Mouse (Mus musculus): Measurements from ENCODE around the gene Lmo2. TPM values are rescaled to one million over a fixed set of nuclear protein-coding genes. Genes with fewer than 3 reads are reported as not detected.

Gene Lmo2
- polyA plus RNA-seq, 1 experiment, result not detected

- H3K9me3 ChIP-seq (replicated peaks; ENCODE audit: control insufficient read depth, insufficient read depth, low read length, poor library complexity, severe bottlenecking), result no peaks in the 10 kb centered on the region
- no peak overlapping the region for H3K27ac ChIP-seq (ENCODE audit: insufficient read depth, low read length)
- H3K36me3 ChIP-seq (ENCODE audit: control insufficient read depth, insufficient read depth, low read length, poor library complexity, severe bottlenecking), result no peaks in the 10 kb centered on the region
- no peaks in the 10 kb centered on the region for H3K27me3 ChIP-seq (ENCODE audit: control insufficient read depth, insufficient read depth, low read length, poor library complexity, severe bottlenecking)
- no peaks in the 10 kb centered on the region for H3K4me1 ChIP-seq (ENCODE audit: control insufficient read depth, insufficient read depth, low read length)
- no peak overlapping the region for H3K4me3 ChIP-seq (ENCODE audit: low read depth, low read length)
- no peak overlapping the region for H3K9ac ChIP-seq (ENCODE audit: low read depth, poor library complexity, severe bottlenecking)
- TF ChIP-seq CTCF (IDR thresholded peaks at IDR 0.05; ENCODE audit: low read depth, low read length), result no peak
- TF ChIP-seq EP300 (IDR thresholded peaks at IDR 0.05; ENCODE audit: insufficient read depth, low read depth, low read length), result no peak
- TF ChIP-seq POLR2A (IDR thresholded peaks at IDR 0.05; ENCODE audit: insufficient read depth, low read length), result no peak
Observed at GRCm38 (mm10) chr2:103958634-103959033, 848 bp downstream of the Lmo2 start.

GRCm38 (mm10) chr2:103959066-103959465 is 1.3 kb downstream of the Lmo2 start:
- no peak for TF ChIP-seq CTCF (IDR thresholded peaks at IDR 0.05; ENCODE audit: low read depth, low read length)
- no peak for TF ChIP-seq EP300 (IDR thresholded peaks at IDR 0.05; ENCODE audit: insufficient read depth, low read depth, low read length)
- TF ChIP-seq POLR2A (IDR thresholded peaks at IDR 0.05; ENCODE audit: insufficient read depth, low read length), result no peak
- no peaks in the 10 kb centered on the region for H3K36me3 ChIP-seq (ENCODE audit: control insufficient read depth, insufficient read depth, low read length, poor library complexity, severe bottlenecking)
- no peaks in the 10 kb centered on the region for H3K4me1 ChIP-seq (ENCODE audit: control insufficient read depth, insufficient read depth, low read length)
- no peak overlapping the region for H3K4me3 ChIP-seq (ENCODE audit: low read depth, low read length)
- no peak overlapping the region for H3K27ac ChIP-seq (ENCODE audit: insufficient read depth, low read length)
- H3K9me3 ChIP-seq (replicated peaks; ENCODE audit: control insufficient read depth, insufficient read depth, low read length, poor library complexity, severe bottlenecking), result no peaks in the 10 kb centered on the region
- no peak overlapping the region for H3K9ac ChIP-seq (ENCODE audit: low read depth, poor library complexity, severe bottlenecking)
- H3K27me3 ChIP-seq (ENCODE audit: control insufficient read depth, insufficient read depth, low read length, poor library complexity, severe bottlenecking), result no peaks in the 10 kb centered on the region

- Histone ChIP-seq H3K27ac (ENCODE audit: insufficient read depth, low read length) (no peak overlapping the region), H3K27me3 (ENCODE audit: control insufficient read depth, insufficient read depth, low read length, poor library complexity, severe bottlenecking) (no peaks in the 10 kb centered on the region), H3K4me3 (ENCODE audit: low read depth, low read length) (no peak overlapping the region), H3K9ac (ENCODE audit: low read depth, poor library complexity, severe bottlenecking) (no peak overlapping the region), H3K36me3 (ENCODE audit: control insufficient read depth, insufficient read depth, low read length, poor library complexity, severe bottlenecking) (no peaks in the 10 kb centered on the region), H3K4me1 (ENCODE audit: control insufficient read depth, insufficient read depth, low read length) (no peaks in the 10 kb centered on the region), H3K9me3 (replicated peaks; ENCODE audit: control insufficient read depth, insufficient read depth, low read length, poor library complexity, severe bottlenecking) (no peaks in the 10 kb centered on the region)
- TF ChIP-seq POLR2A (IDR thresholded peaks at IDR 0.05; ENCODE audit: insufficient read depth, low read length), result no peak
- no peak for TF ChIP-seq EP300 (IDR thresholded peaks at IDR 0.05; ENCODE audit: insufficient read depth, low read depth, low read length)
- TF ChIP-seq CTCF (IDR thresholded peaks at IDR 0.05; ENCODE audit: low read depth, low read length), result no peak
Observed at GRCm38 (mm10) chr2:103959574-103959973, 1.8 kb downstream of the Lmo2 start.

GRCm38 (mm10) chr2:103962349-103962748 is 4.6 kb downstream of the Lmo2 start:
- Histone ChIP-seq H3K36me3 (ENCODE audit: control insufficient read depth, insufficient read depth, low read length, poor library complexity, severe bottlenecking) (no peaks in the 10 kb centered on the region), H3K4me1 (ENCODE audit: control insufficient read depth, insufficient read depth, low read length) (no peaks in the 10 kb centered on the region), H3K9me3 (replicated peaks; ENCODE audit: control insufficient read depth, insufficient read depth, low read length, poor library complexity, severe bottlenecking) (no peaks in the 10 kb centered on the region), H3K27ac (ENCODE audit: insufficient read depth, low read length) (no peak overlapping the region), H3K9ac (ENCODE audit: low read depth, poor library complexity, severe bottlenecking) (no peak overlapping the region), H3K27me3 (ENCODE audit: control insufficient read depth, insufficient read depth, low read length, poor library complexity, severe bottlenecking) (no peaks in the 10 kb centered on the region), H3K4me3 (ENCODE audit: low read depth, low read length) (no peak overlapping the region)
- TF ChIP-seq POLR2A (IDR thresholded peaks at IDR 0.05; ENCODE audit: insufficient read depth, low read length) (no peak), EP300 (IDR thresholded peaks at IDR 0.05; ENCODE audit: insufficient read depth, low read depth, low read length) (no peak), CTCF (IDR thresholded peaks at IDR 0.05; ENCODE audit: low read depth, low read length) (no peak)

GRCm38 (mm10) chr2:103965391-103965790 is 7.6 kb downstream of the Lmo2 start:
- Histone ChIP-seq H3K9me3 (replicated peaks; ENCODE audit: control insufficient read depth, insufficient read depth, low read length, poor library complexity, severe bottlenecking) (no peaks in the 10 kb centered on the region), H3K27ac (ENCODE audit: insufficient read depth, low read length) (no peak overlapping the region), H3K27me3 (ENCODE audit: control insufficient read depth, insufficient read depth, low read length, poor library complexity, severe bottlenecking) (peaks cover 13% of the 10 kb centered on the region), H3K4me1 (ENCODE audit: control insufficient read depth, insufficient read depth, low read length) (no peaks in the 10 kb centered on the region), H3K36me3 (ENCODE audit: control insufficient read depth, insufficient read depth, low read length, poor library complexity, severe bottlenecking) (no peaks in the 10 kb centered on the region), H3K4me3 (ENCODE audit: low read depth, low read length) (no peak overlapping the region), H3K9ac (ENCODE audit: low read depth, poor library complexity, severe bottlenecking) (no peak overlapping the region)
- TF ChIP-seq POLR2A (IDR thresholded peaks at IDR 0.05; ENCODE audit: insufficient read depth, low read length) (no peak), EP300 (IDR thresholded peaks at IDR 0.05; ENCODE audit: insufficient read depth, low read depth, low read length) (no peak), CTCF (IDR thresholded peaks at IDR 0.05; ENCODE audit: low read depth, low read length) (no peak)

GRCm38 (mm10) chr2:103968186-103968585 is 10.4 kb downstream of the Lmo2 start:
- TF ChIP-seq CTCF (IDR thresholded peaks at IDR 0.05; ENCODE audit: low read depth, low read length) (no peak), EP300 (IDR thresholded peaks at IDR 0.05; ENCODE audit: insufficient read depth, low read depth, low read length) (no peak), POLR2A (IDR thresholded peaks at IDR 0.05; ENCODE audit: insufficient read depth, low read length) (no peak)
- Histone ChIP-seq H3K27me3 (ENCODE audit: control insufficient read depth, insufficient read depth, low read length, poor library complexity, severe bottlenecking) (peaks cover 30% of the 10 kb centered on the region), H3K4me1 (ENCODE audit: control insufficient read depth, insufficient read depth, low read length) (no peaks in the 10 kb centered on the region), H3K36me3 (ENCODE audit: control insufficient read depth, insufficient read depth, low read length, poor library complexity, severe bottlenecking) (no peaks in the 10 kb centered on the region), H3K9ac (ENCODE audit: low read depth, poor library complexity, severe bottlenecking) (no peak overlapping the region), H3K27ac (ENCODE audit: insufficient read depth, low read length) (no peak overlapping the region), H3K9me3 (replicated peaks; ENCODE audit: control insufficient read depth, insufficient read depth, low read length, poor library complexity, severe bottlenecking) (no peaks in the 10 kb centered on the region), H3K4me3 (ENCODE audit: low read depth, low read length) (no peak overlapping the region)
